Mouse (Mus musculus): ENCODE data around the gene Cyyr1.
"Not testable (repeated sequence)": the region's sequence is repeated elsewhere in the genome, so short reads cannot be mapped to it uniquely, and the experiment has no call there.

Cyyr1 gene

GRCm38 (mm10) chr16:85553297-85553696 lies at the start of gene Cyyr1:
Gene Cyyr1, minus strand, starts transcription at chr16:85553397.
- in situ Hi-C loops (cut with MboI; ENCODE audit: low pct_unique_long_range_greater_than_20kb in 1 of 2, low sequenced_read_pairs in 2 of 2, unreplicated experiment in 1 of 2), result not testable (repeated sequence)

- in situ Hi-C loops (cut with MboI; ENCODE audit: low pct_unique_long_range_greater_than_20kb in 1 of 2, low sequenced_read_pairs in 2 of 2, unreplicated experiment in 1 of 2), result no loop called here
Measured at GRCm38 (mm10) chr16:85588844-85589243, 35.6 kb upstream of the Cyyr1 start.

- in situ Hi-C loops (cut with MboI; ENCODE audit: low pct_unique_long_range_greater_than_20kb in 1 of 2, low sequenced_read_pairs in 2 of 2, unreplicated experiment in 1 of 2), result no loop called here
Measured at GRCm38 (mm10) chr16:85587573-85588226, 34.5 kb upstream of the Cyyr1 start.

GRCm38 (mm10) chr16:85566474-85566873 lies 13.3 kb upstream of the Cyyr1 start:
- in situ Hi-C loops (cut with MboI; ENCODE audit: low pct_unique_long_range_greater_than_20kb in 1 of 2, low sequenced_read_pairs in 2 of 2, unreplicated experiment in 1 of 2), result no loop called here

GRCm38 (mm10) chr16:85553838-85554237 lies 641 bp upstream of the Cyyr1 start:
- in situ Hi-C loops (cut with MboI; ENCODE audit: low pct_unique_long_range_greater_than_20kb in 1 of 2, low sequenced_read_pairs in 2 of 2, unreplicated experiment in 1 of 2), result no loop called here

- in situ Hi-C loops (cut with MboI; ENCODE audit: low pct_unique_long_range_greater_than_20kb in 1 of 2, low sequenced_read_pairs in 2 of 2, unreplicated experiment in 1 of 2), result not testable (repeated sequence)
Measured at GRCm38 (mm10) chr16:85551976-85552375, 1.2 kb downstream of the Cyyr1 start.

- in situ Hi-C loops (cut with MboI; ENCODE audit: low pct_unique_long_range_greater_than_20kb in 1 of 2, low sequenced_read_pairs in 2 of 2, unreplicated experiment in 1 of 2), result no loop called here
Measured at GRCm38 (mm10) chr16:85549971-85550567, 3.1 kb downstream of the Cyyr1 start.

- in situ Hi-C loops (cut with MboI; ENCODE audit: low pct_unique_long_range_greater_than_20kb in 1 of 2, low sequenced_read_pairs in 2 of 2, unreplicated experiment in 1 of 2), result no loop called here
Measured at GRCm38 (mm10) chr16:85546519-85546918, 6.7 kb downstream of the Cyyr1 start.

GRCm38 (mm10) chr16:85541676-85542273 lies 11.4 kb downstream of the Cyyr1 start:
- in situ Hi-C loops (cut with MboI; ENCODE audit: low pct_unique_long_range_greater_than_20kb in 1 of 2, low sequenced_read_pairs in 2 of 2, unreplicated experiment in 1 of 2), result no loop called here

GRCm38 (mm10) chr16:85541023-85541422 lies 12.2 kb downstream of the Cyyr1 start:
- in situ Hi-C loops (cut with MboI; ENCODE audit: low pct_unique_long_range_greater_than_20kb in 1 of 2, low sequenced_read_pairs in 2 of 2, unreplicated experiment in 1 of 2), result no loop called here

- in situ Hi-C loops (cut with MboI; ENCODE audit: low pct_unique_long_range_greater_than_20kb in 1 of 2, low sequenced_read_pairs in 2 of 2, unreplicated experiment in 1 of 2), result no loop called here
Measured at GRCm38 (mm10) chr16:85538367-85538766, 14.8 kb downstream of the Cyyr1 start.

- in situ Hi-C loops (cut with MboI; ENCODE audit: low pct_unique_long_range_greater_than_20kb in 1 of 2, low sequenced_read_pairs in 2 of 2, unreplicated experiment in 1 of 2), result no loop called here
Measured at GRCm38 (mm10) chr16:85536075-85536474, 17.1 kb downstream of the Cyyr1 start.

- in situ Hi-C loops (cut with MboI; ENCODE audit: low pct_unique_long_range_greater_than_20kb in 1 of 2, low sequenced_read_pairs in 2 of 2, unreplicated experiment in 1 of 2), result no loop called here
Measured at GRCm38 (mm10) chr16:85527743-85528620, 25.2 kb downstream of the Cyyr1 start.

- in situ Hi-C loops (cut with MboI; ENCODE audit: low pct_unique_long_range_greater_than_20kb in 1 of 2, low sequenced_read_pairs in 2 of 2, unreplicated experiment in 1 of 2), result no loop called here
Measured at GRCm38 (mm10) chr16:85524589-85524988, 28.6 kb downstream of the Cyyr1 start.

GRCm38 (mm10) chr16:85507264-85507663 lies 45.9 kb downstream of the Cyyr1 start:
- in situ Hi-C loops (cut with MboI; ENCODE audit: low pct_unique_long_range_greater_than_20kb in 1 of 2, low sequenced_read_pairs in 2 of 2, unreplicated experiment in 1 of 2), result no loop called here

- in situ Hi-C loops (cut with MboI; ENCODE audit: low pct_unique_long_range_greater_than_20kb in 1 of 2, low sequenced_read_pairs in 2 of 2, unreplicated experiment in 1 of 2), result no loop called here
Measured at GRCm38 (mm10) chr16:85505108-85505507, 48.1 kb downstream of the Cyyr1 start.

GRCm38 (mm10) chr16:85503416-85503815 lies 49.8 kb downstream of the Cyyr1 start:
- in situ Hi-C loops (cut with MboI; ENCODE audit: low pct_unique_long_range_greater_than_20kb in 1 of 2, low sequenced_read_pairs in 2 of 2, unreplicated experiment in 1 of 2), result no loop called here

GRCm38 (mm10) chr16:85495837-85496236 lies 57.4 kb downstream of the Cyyr1 start:
- in situ Hi-C loops (cut with MboI; ENCODE audit: low pct_unique_long_range_greater_than_20kb in 1 of 2, low sequenced_read_pairs in 2 of 2, unreplicated experiment in 1 of 2), result no loop called here

- in situ Hi-C loops (cut with MboI; ENCODE audit: low pct_unique_long_range_greater_than_20kb in 1 of 2, low sequenced_read_pairs in 2 of 2, unreplicated experiment in 1 of 2), result no loop called here
Measured at GRCm38 (mm10) chr16:85488105-85488607, 65.0 kb downstream of the Cyyr1 start.

Measured in mouse embryonic stem cell (cell line).